Mouse (Mus musculus) neutrophil, adult 5-6 weeks (primary cell): ENCODE measurements around the gene Inf2. TPM values are rescaled to one million over a fixed set of nuclear protein-coding genes. Genes with fewer than 3 reads are reported as not detected.

Experiments used
- ATAC-seq: fragments of 151-379, 151-347 bp; 2 replicates; pipeline ENCODE4 v1.8.0; 2017; ENCODE audit warnings: mild to moderate bottlenecking, moderate TSS enrichment; ENCODE audit not compliant: insufficient number of reproducible peaks, poor library complexity, low FRiP score, severe bottlenecking; ENCODE audit errors: extremely low read depth
- total RNA-seq: library from RNA; stranded (forward); fragments of 200-1000 nt; gene quantifications from 2 replicates; pipeline ENCODE4 v1.2.3, GENCODE M21; 2017

The Inf2 gene
- total RNA-seq, 1 experiment from 2014 or later: 5.8 TPM

- ATAC-seq: no peak
These were observed 30.5 kb downstream of the Inf2 start for GRCm38 (mm10) chr12:112618981-112619685.

GRCm38 (mm10) chr12:112619686-112620353 lies 31.2 kb downstream of the Inf2 start, which contains the start of gene Adssl1:
Gene Adssl1 (plus strand): TSS chr12:112620045.
- peak; percentile 60 for ATAC-seq

GRCm38 (mm10) chr12:112620354-112621061 lies 31.9 kb downstream of the Inf2 start:
- no peak for ATAC-seq

GRCm38 (mm10) chr12:112621900-112622299 lies 33.3 kb downstream of the Inf2 start:
- no peak for ATAC-seq

GRCm38 (mm10) chr12:112623742-112624141 lies 35.2 kb downstream of the Inf2 start:
- peak; percentile 51 for ATAC-seq

- no peak for ATAC-seq
These were observed 37.1 kb downstream of the Inf2 start for GRCm38 (mm10) chr12:112625700-112626099.

- no peak for ATAC-seq
These were observed 37.9 kb downstream of the Inf2 start for GRCm38 (mm10) chr12:112626455-112626854.

- ATAC-seq: no peak
These were observed 38.7 kb downstream of the Inf2 start for GRCm38 (mm10) chr12:112627097-112627881.

- no peak for ATAC-seq
These were observed 39.6 kb downstream of the Inf2 start for GRCm38 (mm10) chr12:112628197-112628596.

- ATAC-seq: peak; percentile 78
These were observed 40.5 kb downstream of the Inf2 start for GRCm38 (mm10) chr12:112628928-112629721.

- no peak for ATAC-seq
These were observed 41.4 kb downstream of the Inf2 start for GRCm38 (mm10) chr12:112630029-112630428.

GRCm38 (mm10) chr12:112630796-112631195 lies 42.2 kb downstream of the Inf2 start:
- no peak for ATAC-seq

GRCm38 (mm10) chr12:112631472-112631871 lies 42.9 kb downstream of the Inf2 start:
- no peak for ATAC-seq

- no peak for ATAC-seq
These were observed 43.6 kb downstream of the Inf2 start for GRCm38 (mm10) chr12:112632084-112632777.

- peak; percentile 33; the same call in 1 of the 2 replicates for ATAC-seq
These were observed 44.3 kb downstream of the Inf2 start for GRCm38 (mm10) chr12:112632907-112633306.

GRCm38 (mm10) chr12:112633686-112634085 lies 45.1 kb downstream of the Inf2 start:
- no peak for ATAC-seq

GRCm38 (mm10) chr12:112639526-112639925 lies 50.9 kb downstream of the Inf2 start:
- ATAC-seq: no peak

- ATAC-seq: no peak
These were observed 54.5 kb downstream of the Inf2 start for GRCm38 (mm10) chr12:112643126-112643525.
